Mouse (Mus musculus) lung, embryonic 16.5 days (tissue): ENCODE measurements around the gene Asxl2. TPM values are rescaled to one million over a fixed set of nuclear protein-coding genes. Genes with fewer than 3 reads are reported as not detected.
"Not testable (repeated sequence)": the region's sequence is repeated elsewhere in the genome, so short reads cannot be mapped to it uniquely, and the experiment has no call there.

ENCODE experiments used
- ATAC-seq: fragments of 200-750 bp; cut with Nextera tagmentation; 2 replicates; pipeline ENCODE4 v1.8.0; 2017; ENCODE audit warnings: low read depth, mild to moderate bottlenecking, moderate library complexity
- H3K27ac ChIP-seq: fragments of 300-500 bp; sonication (generic); 2 replicates; pipeline ENCODE4 v1.5.1; 2014; ENCODE audit warnings: mild to moderate bottlenecking, control low read depth, low read length
- H3K27me3 ChIP-seq: fragments of 300-500 bp; sonication (generic); 2 replicates; pipeline ENCODE4 v1.6.1; 2014; ENCODE audit warnings: low read depth, low read length, mixed read lengths; ENCODE audit not compliant: control insufficient read depth, insufficient read depth
- H3K36me3 ChIP-seq: fragments of 300-500 bp; sonication (generic); 2 replicates; pipeline ENCODE4 v1.6.1; 2014; ENCODE audit warnings: low read length; ENCODE audit not compliant: control insufficient read depth, insufficient read depth
- H3K4me1 ChIP-seq: fragments of 300-500 bp; sonication (generic); replicated peaks from 2 replicates; pipeline ENCODE4 v1.6.1; 2014; ENCODE audit warnings: low read length, mixed read lengths; ENCODE audit not compliant: control insufficient read depth, insufficient read depth
- H3K4me2 ChIP-seq: fragments of 300-500 bp; sonication (generic); 2 replicates; pipeline ENCODE4 v1.6.1; 2014; ENCODE audit warnings: low read depth, low read length, control low read depth
- H3K4me3 ChIP-seq: fragments of 300-500 bp; sonication (generic); 2 replicates; pipeline ENCODE4 v1.5.1; 2014; ENCODE audit warnings: mild to moderate bottlenecking, low read length, control low read depth
- H3K9ac ChIP-seq: fragments of 300-500 bp; sonication (generic); 2 replicates; pipeline ENCODE4 v1.6.1; 2014; ENCODE audit warnings: low read length, control low read depth
- H3K9me3 ChIP-seq: fragments of 300-500 bp; sonication (generic); 2 replicates; pipeline ENCODE4 v1.6.1; 2016; ENCODE audit warnings: low read length; ENCODE audit not compliant: control insufficient read depth
- WGBS: fragments of 180-500 bp; shearing (Covaris S2); extraction: QIAGEN DNeasy Blood & Tissue Kit; methylation state at CpG from one replicate; pipeline ENCODE4 v1.1.7; 2014; 5-methylcytosine and 5-hydroxymethylcytosine counted together
- polyA plus RNA-seq: library from polyadenylated mRNA; unstranded; fragments of >200 nt; fragmentation: Nextera tagmentation; extraction: Ambion mirVana; gene quantifications from 2 replicates; pipeline ENCODE4 v1.2.1, GENCODE M21; 2015

Asxl2 gene
- polyA plus RNA-seq, 1 experiment from 2014 or later = 19.4 TPM

DNA sequence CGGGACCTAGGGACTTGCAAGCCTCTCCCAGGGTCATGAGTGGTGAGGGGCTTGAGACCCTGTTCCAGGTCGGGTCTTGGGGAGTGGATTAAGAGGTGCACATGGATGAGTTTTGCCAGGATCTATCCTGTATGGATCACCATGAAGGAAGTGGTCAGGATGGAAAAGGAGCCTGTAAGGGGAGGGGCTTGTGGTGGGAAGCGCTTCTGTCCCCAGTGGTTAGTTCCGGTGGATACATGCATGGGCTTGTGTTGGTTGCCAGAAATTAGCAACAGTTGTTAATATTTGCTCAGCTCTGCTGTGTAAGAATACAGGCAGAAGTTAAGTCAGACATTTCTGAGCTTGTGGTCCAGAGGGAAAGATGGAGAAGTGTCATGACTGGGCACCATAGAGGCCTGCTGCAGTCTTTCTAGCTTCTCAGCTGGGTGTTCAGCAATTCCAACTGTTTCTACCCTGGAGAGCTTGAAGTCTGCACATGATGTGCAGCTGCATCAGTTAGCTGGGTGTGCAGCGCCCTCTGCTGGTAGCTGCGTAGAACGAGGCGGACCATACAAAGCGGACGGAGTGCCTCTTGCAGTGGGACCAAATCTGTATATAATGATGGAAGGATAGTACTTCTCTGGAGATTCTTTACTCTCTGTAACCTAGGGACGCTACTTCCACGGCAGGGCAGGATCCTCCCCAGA lies 35.9 kb upstream of the Asxl2 start:
- WGBS = 37% methylated on average over 12 of the region's 12 CpGs
- no peak overlapping the region for H3K27ac ChIP-seq
- ATAC-seq = peak; percentile 80
- no peak overlapping the region for H3K9ac ChIP-seq
- no peaks in the 10 kb centered on the region for H3K4me1 ChIP-seq
- no peak overlapping the region for H3K4me3 ChIP-seq
- peaks cover 5% of the 10 kb centered on the region for H3K36me3 ChIP-seq
- no peaks in the 10 kb centered on the region for H3K27me3 ChIP-seq
- H3K4me2 ChIP-seq = no peak overlapping the region
- H3K9me3 ChIP-seq = no peaks in the 10 kb centered on the region

DNA sequence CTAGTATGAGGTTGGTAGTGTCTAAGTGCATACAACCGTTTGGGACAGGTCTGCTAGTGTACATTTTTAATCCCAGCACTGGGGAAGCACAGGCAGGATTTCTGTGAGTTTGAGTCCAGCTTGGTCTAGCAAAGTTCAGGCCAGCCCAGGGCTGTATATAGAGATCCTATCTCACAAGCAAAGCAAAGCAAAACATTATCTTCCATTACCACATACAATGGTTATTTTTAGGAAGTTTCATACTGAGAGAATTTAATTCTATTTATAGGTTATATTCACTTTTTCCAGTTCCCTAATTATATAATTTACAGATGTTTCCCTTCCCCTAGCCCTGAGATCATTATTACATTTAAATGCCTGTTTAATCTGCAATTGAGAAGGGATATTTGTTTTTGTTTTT lies 35.4 kb upstream of the Asxl2 start:
- no peak overlapping the region for H3K4me3 ChIP-seq
- no peak for ATAC-seq
- no peaks in the 10 kb centered on the region for H3K9me3 ChIP-seq
- no peaks in the 10 kb centered on the region for H3K4me1 ChIP-seq
- 65% methylated on average over 1 of the region's 1 CpGs for WGBS
- peaks cover 5% of the 10 kb centered on the region for H3K36me3 ChIP-seq
- no peak overlapping the region for H3K9ac ChIP-seq
- H3K27me3 ChIP-seq = no peaks in the 10 kb centered on the region
- no peak overlapping the region for H3K27ac ChIP-seq
- H3K4me2 ChIP-seq = no peak overlapping the region

DNA sequence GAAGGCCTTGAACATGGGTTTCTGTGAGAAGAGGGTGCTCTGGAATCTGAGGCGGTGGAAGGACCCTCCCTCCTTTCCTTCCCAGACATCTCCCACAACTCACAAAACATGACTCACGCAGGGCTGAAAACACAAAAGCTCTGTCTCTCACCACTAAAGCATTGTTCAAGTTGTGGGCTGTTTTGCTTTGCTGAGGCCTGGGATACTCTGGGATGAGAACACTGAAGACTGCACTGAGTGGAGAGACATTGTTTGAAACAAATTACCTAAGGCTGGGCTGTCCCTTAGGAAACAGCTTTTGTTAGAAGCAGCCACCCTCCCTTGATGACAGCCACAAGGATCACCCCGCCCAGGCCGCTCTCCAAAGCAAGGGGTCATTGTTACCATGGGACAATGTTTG lies 33.5 kb upstream of the Asxl2 start:
- WGBS = 68% methylated on average over 4 of the region's 4 CpGs
- H3K27me3 ChIP-seq = no peaks in the 10 kb centered on the region
- no peak overlapping the region for H3K4me2 ChIP-seq
- H3K4me1 ChIP-seq = no peaks in the 10 kb centered on the region
- no peak overlapping the region for H3K9ac ChIP-seq
- peaks cover 2% of the 10 kb centered on the region for H3K36me3 ChIP-seq
- no peak overlapping the region for H3K4me3 ChIP-seq
- ATAC-seq = no peak
- H3K9me3 ChIP-seq = no peaks in the 10 kb centered on the region
- no peak overlapping the region for H3K27ac ChIP-seq

DNA sequence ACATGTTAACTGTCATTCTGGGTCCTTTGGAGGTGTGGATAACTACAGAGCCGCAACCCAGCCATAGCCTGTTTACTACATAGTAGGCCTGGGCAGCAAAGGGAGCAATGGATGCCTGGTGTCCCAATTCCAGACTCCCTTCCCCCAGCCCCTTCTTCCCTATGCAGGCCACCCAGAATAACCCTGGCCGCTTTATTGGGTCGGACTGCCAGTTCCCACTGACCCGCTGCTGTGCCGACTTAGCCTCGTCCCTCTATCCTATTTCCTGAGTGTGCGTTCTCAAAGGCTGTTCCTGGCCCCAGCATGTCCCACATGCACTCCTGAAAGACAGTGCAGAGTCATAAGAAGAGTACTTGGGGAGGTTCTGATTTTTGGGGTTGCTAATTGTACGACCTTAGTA lies 29.7 kb upstream of the Asxl2 start:
- no peak overlapping the region for H3K27ac ChIP-seq
- H3K4me1 ChIP-seq = no peaks in the 10 kb centered on the region
- WGBS = 94% methylated on average over 8 of the region's 8 CpGs
- no peak overlapping the region for H3K4me2 ChIP-seq
- H3K9me3 ChIP-seq = no peaks in the 10 kb centered on the region
- no peak overlapping the region for H3K9ac ChIP-seq
- no peak for ATAC-seq
- H3K36me3 ChIP-seq = no peaks in the 10 kb centered on the region
- H3K27me3 ChIP-seq = no peaks in the 10 kb centered on the region
- H3K4me3 ChIP-seq = no peak overlapping the region

DNA sequence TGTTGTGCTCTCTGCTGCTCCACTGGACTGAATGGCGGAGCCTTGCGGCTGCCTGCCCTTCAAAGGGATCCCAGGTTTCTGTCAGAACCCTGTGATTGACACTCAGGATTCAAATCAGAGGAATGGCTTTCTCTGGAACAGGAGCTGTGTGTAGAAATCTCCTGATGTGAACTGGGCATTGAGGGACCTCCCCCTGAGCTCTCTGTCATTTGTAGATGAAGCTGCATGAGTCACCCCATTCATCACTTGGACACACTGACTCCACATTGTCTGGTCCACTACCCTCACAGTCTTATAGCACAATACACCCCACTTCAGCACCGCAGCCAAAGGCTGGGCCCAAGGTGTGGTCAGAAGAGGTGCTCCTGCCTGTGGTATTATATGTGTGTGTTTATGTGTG lies 21.0 kb upstream of the Asxl2 start:
- H3K36me3 ChIP-seq, ATAC-seq, H3K4me3 ChIP-seq, H3K9me3 ChIP-seq, H3K4me1 ChIP-seq, H3K4me2 ChIP-seq, H3K27ac ChIP-seq, H3K9ac ChIP-seq, H3K27me3 ChIP-seq: not testable (repeated sequence)
- WGBS = 86% methylated on average over 3 of the region's 3 CpGs

DNA sequence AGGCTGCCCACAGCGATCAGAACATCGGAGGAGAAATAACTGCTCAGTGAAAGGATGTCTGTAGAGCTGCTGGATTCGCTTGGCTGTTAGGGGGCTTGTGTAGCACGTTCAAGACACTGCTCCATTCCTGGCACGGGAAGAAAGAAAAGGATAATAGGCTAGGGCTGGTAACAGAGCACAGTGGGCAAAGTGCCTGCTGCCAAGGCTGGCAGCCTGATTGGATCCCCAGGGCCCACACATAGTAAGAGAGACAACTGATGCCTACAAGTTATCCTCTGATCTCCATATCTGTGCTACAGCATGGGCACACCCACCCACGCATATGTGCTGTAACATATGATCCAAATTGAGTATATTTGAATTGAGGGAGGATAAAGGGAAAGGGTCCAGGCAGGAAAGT lies 20.1 kb upstream of the Asxl2 start:
- no peaks in the 10 kb centered on the region for H3K9me3 ChIP-seq
- H3K4me3 ChIP-seq = no peak overlapping the region
- no peak overlapping the region for H3K27ac ChIP-seq
- H3K4me2 ChIP-seq = no peak overlapping the region
- WGBS = 90% methylated on average over 6 of the region's 6 CpGs
- H3K9ac ChIP-seq = no peak overlapping the region
- H3K4me1 ChIP-seq = no peaks in the 10 kb centered on the region
- H3K36me3 ChIP-seq = peaks cover 7% of the 10 kb centered on the region
- ATAC-seq = no peak
- H3K27me3 ChIP-seq = no peaks in the 10 kb centered on the region

DNA sequence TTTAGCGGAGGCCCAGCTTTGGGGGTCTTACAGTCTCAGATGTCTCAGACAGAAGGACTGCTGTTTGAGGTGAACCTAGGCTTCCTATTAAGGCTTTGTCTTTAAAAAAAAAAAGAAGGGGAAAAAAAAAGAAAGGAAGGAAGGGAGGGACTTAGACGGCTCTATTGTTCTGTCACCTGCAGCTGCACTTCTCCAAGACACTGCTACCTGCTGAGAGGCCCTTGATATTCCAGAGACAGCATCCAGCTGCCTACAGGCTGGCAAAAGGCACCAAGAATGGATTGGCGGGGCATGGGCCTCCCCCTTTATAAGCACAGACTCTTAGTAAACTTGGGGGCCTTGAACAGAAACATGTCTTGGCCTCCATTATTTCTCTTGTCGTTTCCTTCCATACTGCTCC lies 11.7 kb upstream of the Asxl2 start:
- H3K9me3 ChIP-seq = no peaks in the 10 kb centered on the region

DNA sequence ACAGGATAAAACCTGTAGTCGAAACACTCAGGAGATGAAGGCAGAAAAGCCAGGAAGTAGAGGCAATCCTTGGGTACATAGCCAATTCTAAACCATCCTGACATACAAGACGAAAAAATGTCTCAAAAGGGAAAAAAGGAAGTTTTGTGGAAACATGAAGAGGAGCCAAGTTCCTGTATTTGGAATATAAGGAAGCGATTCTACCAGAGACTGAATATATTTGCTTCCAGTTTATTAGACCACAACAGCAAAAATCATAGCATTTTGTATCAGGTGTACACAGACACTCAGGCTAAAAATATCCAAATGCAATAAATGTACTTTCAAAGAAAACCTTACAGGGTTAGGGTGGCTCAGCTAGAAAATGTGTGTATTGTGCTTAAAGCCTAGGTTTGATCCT lies 7.9 kb upstream of the Asxl2 start:
- 80% methylated on average over 3 of the region's 3 CpGs for whole genome bisulfite sequencing
- H3K9ac ChIP-seq = no peak overlapping the region
- no peaks in the 10 kb centered on the region for H3K9me3 ChIP-seq
- H3K4me1 ChIP-seq = no peaks in the 10 kb centered on the region
- peaks cover 2% of the 10 kb centered on the region; the same call in 1 of the 2 replicates for H3K36me3 ChIP-seq
- no peaks in the 10 kb centered on the region for H3K27me3 ChIP-seq
- no peak overlapping the region for H3K4me2 ChIP-seq
- no peak overlapping the region for H3K4me3 ChIP-seq
- ATAC-seq = no peak
- H3K27ac ChIP-seq = no peak overlapping the region

More for the DNA sequence above, 11.7 kb upstream of the Asxl2 start:
- no peaks in the 10 kb centered on the region for H3K36me3 ChIP-seq
- no peak overlapping the region for H3K9ac ChIP-seq
- no peak overlapping the region for H3K4me3 ChIP-seq
- no peak overlapping the region for H3K4me2 ChIP-seq
- no peaks in the 10 kb centered on the region for H3K27me3 ChIP-seq
- no peaks in the 10 kb centered on the region for H3K4me1 ChIP-seq
- 91% methylated on average over 4 of the region's 4 CpGs for WGBS
- no peak overlapping the region for H3K27ac ChIP-seq
- ATAC-seq = no peak

DNA sequence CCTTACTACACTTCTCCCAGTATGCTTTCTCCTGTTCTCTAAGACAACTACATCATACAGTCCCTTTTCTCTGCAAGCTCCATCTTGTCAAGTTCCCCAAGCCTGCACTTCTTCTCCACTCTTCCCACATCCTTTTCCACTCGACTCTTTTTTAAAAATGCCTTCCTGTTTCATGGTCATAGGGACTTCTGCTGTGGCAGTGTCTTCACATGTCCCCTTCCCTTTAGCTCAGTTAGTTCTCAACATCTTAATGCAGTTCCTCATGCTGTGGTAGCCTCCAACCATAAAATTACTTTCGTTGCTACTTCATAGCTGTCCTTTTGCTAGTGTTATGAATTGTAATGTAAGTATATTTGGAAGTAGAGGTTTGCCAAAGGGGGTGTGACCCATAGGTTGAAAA lies 6.1 kb upstream of the Asxl2 start:
- no peak for ATAC-seq

DNA sequence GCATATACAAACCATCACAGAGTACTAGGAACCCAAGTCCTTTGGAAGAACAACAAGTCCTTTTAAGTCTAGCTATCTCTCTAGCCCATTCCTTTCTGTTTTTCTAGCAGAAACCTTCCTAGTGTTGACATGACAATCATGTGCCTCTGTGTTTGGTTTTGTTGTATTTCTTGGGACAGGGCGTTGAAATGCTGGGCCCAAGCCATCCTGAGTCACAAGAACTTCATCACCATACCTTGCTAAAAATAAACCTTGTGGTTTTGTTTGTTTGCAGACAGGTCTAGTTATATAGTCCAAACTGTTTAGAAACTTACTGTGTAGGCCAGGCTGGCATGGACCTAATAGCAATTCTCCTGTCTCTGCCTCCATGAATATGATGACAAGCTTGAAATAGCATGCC lies 3.9 kb upstream of the Asxl2 start:
- Histone ChIP-seq H3K27me3 (no peaks in the 10 kb centered on the region), H3K9me3 (no peaks in the 10 kb centered on the region), H3K4me3 (no peak overlapping the region), H3K9ac (no peak overlapping the region), H3K4me1 (peaks cover 10% of the 10 kb centered on the region), H3K36me3 (peaks cover 2% of the 10 kb centered on the region; the same call in 1 of the 2 replicates), H3K27ac (no peak overlapping the region), H3K4me2 (no peak overlapping the region)
- ATAC-seq = no peak
- 93% methylated on average over 1 of the region's 1 CpGs for WGBS

More for the DNA sequence above, 6.1 kb upstream of the Asxl2 start:
- no peak overlapping the region for H3K27ac ChIP-seq
- peaks cover 8% of the 10 kb centered on the region for H3K4me1 ChIP-seq
- peaks cover 2% of the 10 kb centered on the region; the same call in 1 of the 2 replicates for H3K36me3 ChIP-seq
- no peak overlapping the region for H3K4me3 ChIP-seq
- H3K9ac ChIP-seq = no peak overlapping the region
- no peak overlapping the region for H3K4me2 ChIP-seq
- H3K27me3 ChIP-seq = no peaks in the 10 kb centered on the region
- 87% methylated on average over 2 of the region's 2 CpGs for WGBS
- H3K9me3 ChIP-seq = no peaks in the 10 kb centered on the region
